Mouse (Mus musculus) embryonic fibroblast, embryonic 13.5 days (primary cell): ENCODE measurements around the gene Bcas2.

Source experiments
- CTCF ChIP-seq: IDR thresholded peaks from 2 replicates; pipeline ENCODE4 v1.5.1; 2011; ENCODE audit warnings: mild to moderate bottlenecking, control low read depth, low read length, moderate library complexity, borderline replicate concordance; ENCODE audit not compliant: insufficient read depth
- POLR2A ChIP-seq: IDR thresholded peaks from 2 replicates; pipeline ENCODE4 v1.6.1; 2011; ENCODE audit warnings: low read depth, mild to moderate bottlenecking, control low read depth, low read length, moderate library complexity

- TF ChIP-seq CTCF: no peak
- TF ChIP-seq POLR2A: no peak
Measured at GRCm38 (mm10) chr3:103206393-103206792, 34.9 kb downstream of the Bcas2 start.
